In genomic region chr9:103540518-103540917, GRCm38 (mm10) we compare ENCODE assay signal across 25 mouse cellular contexts.
DNase-seq lines count a peak whose midpoint lies in the region; ATAC-seq and TF ChIP-seq lines count a peak whose summit lies in the region.
"Had no signal": no experiment of that assay in that cellular context is flagged by ENCODE, and none has a peak within 500 bp of the region (broad histone marks: within the 10 kb centered on the region; RNA-seq: fewer than 3 reads in every experiment).

No protein-coding gene starts in this region.

- ATAC-seq in heart, embryonic 12.5 days (ENCODE audit: insufficient number of reproducible peaks, low FRiP score): no peak
- no peak for ATAC-seq in neural tube, embryonic 15.5 days (ENCODE audit: low FRiP score)
- ATAC-seq: forebrain, embryonic 13.5 days; forebrain, embryonic 16.5 days; hindbrain, postnatal 0 days; inflammation-experienced regulatory T-cells, adult 6 months; intestine, embryonic 16.5 days had no signal

- no peak overlapping the region for H3K9ac ChIP-seq in heart, embryonic 12.5 days
- H3K9ac ChIP-seq in neural tube, embryonic 15.5 days (replicated peaks): no peak overlapping the region
- H3K9ac ChIP-seq: forebrain, embryonic 13.5 days; hindbrain, embryonic 13.5 days had no signal

- H3K4me1 ChIP-seq in heart, embryonic 12.5 days (replicated peaks): peaks cover 23% of the 10 kb centered on the region
- H3K4me1 ChIP-seq in E14TG2a.4 (replicated peaks; ENCODE audit: low read depth, low read length): peaks cover 12% of the 10 kb centered on the region
- H3K4me1 ChIP-seq in neural tube, embryonic 15.5 days: peaks cover 19% of the 10 kb centered on the region

- TF ChIP-seq CTCF in E14TG2a.4 (conservative IDR thresholded peaks at IDR 0.05; ENCODE audit: low read length): peak; percentile 64

- H3K4me3 ChIP-seq in heart, embryonic 12.5 days: no peak overlapping the region
- no peak overlapping the region for H3K4me3 ChIP-seq in E14TG2a.4 (replicated peaks; ENCODE audit: low read length)
- no peak overlapping the region for H3K4me3 ChIP-seq in neural tube, embryonic 15.5 days (replicated peaks)
- H3K4me3 ChIP-seq: forebrain, embryonic 10.5 days; forebrain, embryonic 13.5 days; hindbrain, embryonic 10.5 days; hindbrain, embryonic 13.5 days had no signal

- H3K36me3 ChIP-seq in heart, embryonic 12.5 days: 0 out of 2 replicates have a peak, but pooled peaks cover 6% of the 10 kb centered on the region
- no peaks in the 10 kb centered on the region for H3K36me3 ChIP-seq in E14TG2a.4 (ENCODE audit: insufficient read depth, low read length)
- H3K36me3 ChIP-seq in neural tube, embryonic 15.5 days: no peaks in the 10 kb centered on the region
- H3K36me3 ChIP-seq: forebrain, embryonic 10.5 days; hindbrain, embryonic 10.5 days; hindbrain, embryonic 13.5 days had no signal

- WGBS in heart, embryonic 12.5 days: 75% methylated on average over 8 of the region's 8 CpGs
- WGBS in neural tube, embryonic 15.5 days: 88% methylated on average over 8 of the region's 8 CpGs

- no peak overlapping the region for H3K4me2 ChIP-seq in heart, embryonic 12.5 days
- no peak overlapping the region for H3K4me2 ChIP-seq in neural tube, embryonic 15.5 days
- H3K4me2 ChIP-seq: forebrain, embryonic 13.5 days; hindbrain, embryonic 13.5 days had no signal

- H3K27ac ChIP-seq in heart, embryonic 12.5 days (ENCODE audit: poor library complexity, severe bottlenecking): 0 out of 2 replicates have a peak overlapping the region, but pooled peaks have one; percentile 35
- no peak overlapping the region for H3K27ac ChIP-seq in neural tube, embryonic 15.5 days (replicated peaks)
- H3K27ac ChIP-seq: forebrain, embryonic 10.5 days; forebrain, embryonic 13.5 days; hindbrain, embryonic 10.5 days; hindbrain, embryonic 13.5 days; hindbrain, postnatal 0 days had no signal

- no peaks in the 10 kb centered on the region for H3K27me3 ChIP-seq in heart, embryonic 12.5 days (replicated peaks)
- H3K27me3 ChIP-seq in E14TG2a.4 (ENCODE audit: insufficient read depth, low read length): no peaks in the 10 kb centered on the region
- H3K27me3 ChIP-seq in neural tube, embryonic 15.5 days (replicated peaks): no peaks in the 10 kb centered on the region
- H3K27me3 ChIP-seq: forebrain, embryonic 13.5 days had no signal

- no peak for DNase-seq in heart, postnatal 4 days
- peak; percentile 64 for DNase-seq in R1 (ENCODE audit: low read depth, low spot score)
- DNase-seq in embryo, embryonic 10 days (ENCODE audit: low spot score): no peak
- DNase-seq: adrenal gland, adult 2 months; adrenal gland, postnatal 14 days; B cell, adult 2 months; cerebellum, adult 11 months; cerebellum, adult 2 months; cerebellum, adult 9-11 months; embryo, embryonic 11 days; gastrocnemius, postnatal 10 days; gastrocnemius, postnatal 36 days; kidney, adult 18-20 months; kidney, adult 9 months had no signal

- no peaks in the 10 kb centered on the region for H3K9me3 ChIP-seq in heart, embryonic 12.5 days (replicated peaks)
- H3K9me3 ChIP-seq in E14TG2a.4 (ENCODE audit: low read length): no peaks in the 10 kb centered on the region
- no peaks in the 10 kb centered on the region for H3K9me3 ChIP-seq in neural tube, embryonic 15.5 days (replicated peaks)
- H3K9me3 ChIP-seq: forebrain, embryonic 10.5 days; forebrain, embryonic 13.5 days; hindbrain, embryonic 10.5 days; hindbrain, embryonic 13.5 days had no signal
